Mouse (Mus musculus): ENCODE data around the gene Reck. TPM values are rescaled to one million over a fixed set of nuclear protein-coding genes. Genes with fewer than 3 reads are reported as not detected.
A peak's percentile ranks its signal among the peaks of the same experiment; 100 is the strongest.

Gene Reck
- polyA plus RNA-seq, 1 experiment from 2014 or later: 24.3 TPM

DNA sequence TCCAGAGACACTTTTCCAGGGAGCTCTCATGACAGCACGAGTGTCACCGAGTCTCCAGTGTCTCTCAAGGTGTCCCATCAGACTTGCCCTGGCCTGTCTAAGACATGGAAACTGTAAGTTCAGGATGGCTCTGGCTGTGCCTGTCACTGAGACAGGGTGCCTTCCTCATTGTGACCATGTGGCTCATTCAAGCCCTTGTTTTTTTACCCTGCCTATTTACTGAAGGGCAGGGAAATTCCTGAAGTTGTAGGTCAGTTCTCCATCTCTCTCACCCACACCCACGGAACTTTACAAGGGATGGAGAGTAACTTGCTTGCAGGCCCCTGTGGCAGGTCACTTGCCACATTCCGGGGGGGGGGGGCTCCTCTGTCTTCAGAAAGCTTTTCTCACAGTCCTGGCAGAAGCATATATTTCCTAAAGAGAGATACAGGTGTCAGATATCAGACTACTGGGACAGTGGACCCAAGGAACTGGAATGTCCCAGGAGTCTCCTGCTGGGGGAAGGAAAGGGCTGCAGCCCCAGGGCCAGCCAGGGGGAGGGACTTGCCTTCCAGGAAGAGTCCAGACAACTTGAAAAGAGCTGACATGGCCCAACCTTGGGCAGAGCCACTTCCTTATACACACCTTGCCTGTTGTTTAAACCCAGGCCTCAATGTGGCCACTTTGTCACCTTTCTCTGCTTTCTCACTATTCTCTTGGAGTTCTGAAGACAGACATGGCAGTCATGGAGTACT is 89.8 kb downstream of the Reck start:
- Histone ChIP-seq H3K4me1 (ENCODE audit: control insufficient read depth, insufficient read depth, low read length) (peaks cover 10% of the 10 kb centered on the region), H3K4me3 (ENCODE audit: low read depth, low read length) (no peak overlapping the region), H3K27me3 (ENCODE audit: control insufficient read depth, insufficient read depth, low read length) (no peaks in the 10 kb centered on the region), H3K9ac (replicated peaks; ENCODE audit: low read length) (no peak overlapping the region), H3K9me3 (replicated peaks; ENCODE audit: control insufficient read depth, low read length) (no peaks in the 10 kb centered on the region), H3K4me2 (ENCODE audit: low read depth, low read length) (no peak overlapping the region), H3K36me3 (replicated peaks; ENCODE audit: control insufficient read depth, insufficient read depth, low read depth, low read length) (no peaks in the 10 kb centered on the region), H3K27ac (replicated peaks; ENCODE audit: low read depth, low read length) (no peak overlapping the region)
- WGBS: 40% methylated on average over 4 of the region's 4 CpGs
- no peak for ATAC-seq (replicated peaks; ENCODE audit: insufficient number of reproducible peaks, low FRiP score, low TSS enrichment, low read depth)
- no peak for DNase-seq (ENCODE audit: low spot score)

- Histone ChIP-seq H3K4me2 (ENCODE audit: low read depth, low read length) (no peak overlapping the region), H3K9ac (replicated peaks; ENCODE audit: low read length) (no peak overlapping the region), H3K4me3 (ENCODE audit: low read depth, low read length) (no peak overlapping the region), H3K27me3 (ENCODE audit: control insufficient read depth, insufficient read depth, low read length) (no peaks in the 10 kb centered on the region), H3K4me1 (ENCODE audit: control insufficient read depth, insufficient read depth, low read length) (peaks cover 10% of the 10 kb centered on the region), H3K9me3 (replicated peaks; ENCODE audit: control insufficient read depth, low read length) (no peaks in the 10 kb centered on the region), H3K27ac (replicated peaks; ENCODE audit: low read depth, low read length) (no peak overlapping the region), H3K36me3 (replicated peaks; ENCODE audit: control insufficient read depth, insufficient read depth, low read depth, low read length) (no peaks in the 10 kb centered on the region)
- no peak for ATAC-seq (replicated peaks; ENCODE audit: insufficient number of reproducible peaks, low FRiP score, low TSS enrichment, low read depth)
- WGBS: 80% methylated on average over 7 of the region's 7 CpGs
- no peak for DNase-seq (ENCODE audit: low spot score)
Measured at GRCm38 (mm10) chr4:43965856-43966535, 90.7 kb downstream of the Reck start.

- peaks cover 10% of the 10 kb centered on the region for H3K4me1 ChIP-seq (ENCODE audit: control insufficient read depth, insufficient read depth, low read length)
- no peaks in the 10 kb centered on the region for H3K36me3 ChIP-seq (replicated peaks; ENCODE audit: control insufficient read depth, insufficient read depth, low read depth, low read length)
- H3K27me3 ChIP-seq (ENCODE audit: control insufficient read depth, insufficient read depth, low read length): no peaks in the 10 kb centered on the region
- no peak overlapping the region for H3K4me3 ChIP-seq (ENCODE audit: low read depth, low read length)
- no peak for ATAC-seq (replicated peaks; ENCODE audit: insufficient number of reproducible peaks, low FRiP score, low TSS enrichment, low read depth)
- H3K9ac ChIP-seq (replicated peaks; ENCODE audit: low read length): no peak overlapping the region
- no peak overlapping the region for H3K4me2 ChIP-seq (ENCODE audit: low read depth, low read length)
- peak; percentile 20 for DNase-seq (ENCODE audit: low spot score)
- H3K9me3 ChIP-seq (replicated peaks; ENCODE audit: control insufficient read depth, low read length): no peaks in the 10 kb centered on the region
- WGBS: 41% methylated on average over 13 of the region's 13 CpGs
- H3K27ac ChIP-seq (replicated peaks; ENCODE audit: low read depth, low read length): 0 out of 2 replicates have a peak overlapping the region, but pooled peaks have one; percentile 56
Measured at GRCm38 (mm10) chr4:43968650-43969049, 93.3 kb downstream of the Reck start.

- Histone ChIP-seq H3K4me1 (ENCODE audit: control insufficient read depth, insufficient read depth, low read length) (peaks cover 10% of the 10 kb centered on the region), H3K27me3 (ENCODE audit: control insufficient read depth, insufficient read depth, low read length) (no peaks in the 10 kb centered on the region), H3K4me3 (ENCODE audit: low read depth, low read length) (no peak overlapping the region), H3K27ac (replicated peaks; ENCODE audit: low read depth, low read length) (no peak overlapping the region), H3K4me2 (ENCODE audit: low read depth, low read length) (no peak overlapping the region), H3K9me3 (replicated peaks; ENCODE audit: control insufficient read depth, low read length) (no peaks in the 10 kb centered on the region), H3K36me3 (replicated peaks; ENCODE audit: control insufficient read depth, insufficient read depth, low read depth, low read length) (no peaks in the 10 kb centered on the region), H3K9ac (replicated peaks; ENCODE audit: low read length) (no peak overlapping the region)
- DNase-seq (ENCODE audit: low spot score): peak; percentile 48
- ATAC-seq (replicated peaks; ENCODE audit: insufficient number of reproducible peaks, low FRiP score, low TSS enrichment, low read depth): no peak
- WGBS: 12% methylated on average over 4 of the region's 4 CpGs
Measured at GRCm38 (mm10) chr4:43969373-43969772, 94.0 kb downstream of the Reck start.

DNA sequence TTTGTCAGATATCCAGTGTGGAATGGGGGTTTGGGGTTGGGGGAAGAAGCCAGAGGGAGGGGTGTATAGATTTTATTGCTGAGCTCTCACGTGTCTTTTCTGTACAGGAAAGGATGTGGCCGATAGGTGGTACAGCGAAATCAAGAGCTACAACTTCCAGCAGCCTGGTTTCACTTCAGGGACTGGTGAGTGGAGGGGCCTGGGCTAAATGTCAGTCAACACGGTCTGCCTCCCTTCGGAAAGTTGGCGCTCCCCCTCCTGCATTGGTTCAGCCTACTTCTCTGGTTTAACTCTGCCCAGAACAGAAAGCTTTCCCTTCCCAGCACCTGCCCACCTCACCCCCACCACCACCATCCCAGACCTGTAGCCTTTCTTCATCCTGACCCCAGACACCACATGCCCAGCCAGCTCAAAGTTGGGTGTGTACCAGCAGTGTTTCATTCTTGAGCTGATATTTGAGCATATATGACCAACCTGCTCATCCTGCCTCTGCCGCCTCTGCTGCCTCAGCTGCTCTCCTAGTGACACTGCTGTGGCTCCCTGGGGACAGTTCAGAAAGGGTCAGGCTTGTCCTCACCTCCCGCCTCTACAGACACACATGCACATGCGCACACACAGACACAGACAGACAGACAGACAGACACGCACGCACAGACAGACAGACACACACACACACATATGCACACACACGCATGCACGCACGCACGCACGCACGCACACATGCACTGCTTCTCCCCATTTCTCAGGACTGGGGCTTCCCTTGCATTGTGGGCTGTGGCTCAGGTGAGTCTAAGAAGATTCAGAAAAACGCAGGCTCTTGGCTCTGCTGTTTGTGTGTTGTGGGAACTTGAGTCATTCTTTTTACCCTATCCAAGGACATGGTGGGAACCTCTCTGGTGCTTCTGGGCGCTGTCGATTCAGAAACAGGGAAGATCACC is 95.3 kb downstream of the Reck start:
- no peaks in the 10 kb centered on the region for H3K27me3 ChIP-seq (ENCODE audit: control insufficient read depth, insufficient read depth, low read length)
- no peak overlapping the region for H3K27ac ChIP-seq (replicated peaks; ENCODE audit: low read depth, low read length)
- 83% methylated on average over 20 of the region's 20 CpGs for WGBS
- H3K4me3 ChIP-seq (ENCODE audit: low read depth, low read length): no peak overlapping the region
- DNase-seq (ENCODE audit: low spot score): no peak
- no peak overlapping the region for H3K9ac ChIP-seq (replicated peaks; ENCODE audit: low read length)
- H3K36me3 ChIP-seq (replicated peaks; ENCODE audit: control insufficient read depth, insufficient read depth, low read depth, low read length): no peaks in the 10 kb centered on the region
- H3K4me1 ChIP-seq (ENCODE audit: control insufficient read depth, insufficient read depth, low read length): peaks cover 7% of the 10 kb centered on the region
- H3K4me2 ChIP-seq (ENCODE audit: low read depth, low read length): no peak overlapping the region
- H3K9me3 ChIP-seq (replicated peaks; ENCODE audit: control insufficient read depth, low read length): no peaks in the 10 kb centered on the region
- no peak for ATAC-seq (replicated peaks; ENCODE audit: insufficient number of reproducible peaks, low FRiP score, low TSS enrichment, low read depth)

- no peak overlapping the region for H3K4me3 ChIP-seq (ENCODE audit: low read depth, low read length)
- ATAC-seq (replicated peaks; ENCODE audit: insufficient number of reproducible peaks, low FRiP score, low TSS enrichment, low read depth) (no peak), DNase-seq (ENCODE audit: low spot score) (no peak)
- H3K9me3 ChIP-seq (replicated peaks; ENCODE audit: control insufficient read depth, low read length): no peaks in the 10 kb centered on the region
- H3K27me3 ChIP-seq (ENCODE audit: control insufficient read depth, insufficient read depth, low read length): no peaks in the 10 kb centered on the region
- H3K27ac ChIP-seq (replicated peaks; ENCODE audit: low read depth, low read length): peak overlapping the region; percentile 42
- WGBS: 64% methylated on average over 9 of the region's 9 CpGs
- no peak overlapping the region; the same call in 1 of the 2 replicates for H3K9ac ChIP-seq (replicated peaks; ENCODE audit: low read length)
- no peaks in the 10 kb centered on the region for H3K36me3 ChIP-seq (replicated peaks; ENCODE audit: control insufficient read depth, insufficient read depth, low read depth, low read length)
- no peak overlapping the region for H3K4me2 ChIP-seq (ENCODE audit: low read depth, low read length)
- peaks cover 7% of the 10 kb centered on the region for H3K4me1 ChIP-seq (ENCODE audit: control insufficient read depth, insufficient read depth, low read length)
Measured at GRCm38 (mm10) chr4:43971541-43972136, 96.3 kb downstream of the Reck start.

DNA sequence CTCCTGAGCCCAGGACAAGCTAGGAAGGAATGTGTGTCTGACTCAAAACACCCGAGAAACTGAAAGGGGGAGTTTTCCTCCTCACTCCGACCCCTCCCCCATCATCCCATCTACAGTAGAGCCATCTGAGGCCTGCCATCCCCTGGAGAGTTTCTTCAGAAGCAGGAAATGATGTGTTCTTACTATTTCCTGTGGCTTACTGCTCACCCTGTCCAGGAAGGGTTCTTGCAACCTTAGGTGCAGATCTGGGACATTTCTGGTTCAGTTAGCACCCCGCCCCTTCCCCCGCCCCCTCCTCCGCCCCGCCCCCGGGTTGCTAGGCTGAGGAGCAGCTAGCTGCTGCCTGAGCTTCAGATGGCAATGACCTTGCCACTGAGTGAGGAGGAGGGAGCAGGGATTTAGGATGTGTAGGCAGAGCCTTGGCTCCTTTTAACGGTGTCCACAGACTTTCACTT is 96.8 kb downstream of the Reck start:
- no peaks in the 10 kb centered on the region for H3K27me3 ChIP-seq (ENCODE audit: control insufficient read depth, insufficient read depth, low read length)
- ATAC-seq (replicated peaks; ENCODE audit: insufficient number of reproducible peaks, low FRiP score, low TSS enrichment, low read depth) (peak; percentile 71), DNase-seq (ENCODE audit: low spot score) (peak; percentile 72)
- no peaks in the 10 kb centered on the region for H3K36me3 ChIP-seq (replicated peaks; ENCODE audit: control insufficient read depth, insufficient read depth, low read depth, low read length)
- H3K9ac ChIP-seq (replicated peaks; ENCODE audit: low read length): no peak overlapping the region
- H3K4me1 ChIP-seq (ENCODE audit: control insufficient read depth, insufficient read depth, low read length): peaks cover 7% of the 10 kb centered on the region
- H3K27ac ChIP-seq (replicated peaks; ENCODE audit: low read depth, low read length): peak overlapping the region; percentile 42
- WGBS: 5% methylated on average over 8 of the region's 8 CpGs
- H3K9me3 ChIP-seq (replicated peaks; ENCODE audit: control insufficient read depth, low read length): no peaks in the 10 kb centered on the region
- H3K4me2 ChIP-seq (ENCODE audit: low read depth, low read length): no peak overlapping the region
- H3K4me3 ChIP-seq (ENCODE audit: low read depth, low read length): no peak overlapping the region
